Mouse (Mus musculus) kidney, postnatal 0 days (tissue): ENCODE data around the gene Arhgef6. TPM values are rescaled to one million over a fixed set of nuclear protein-coding genes. Genes with fewer than 3 reads are reported as not detected.

ENCODE experiments used
- ATAC-seq: fragments of 200-750 bp; cut with Nextera tagmentation; replicated peaks from 2 replicates; pipeline ENCODE4 v1.8.0; 2017; ENCODE audit warnings: low read depth, moderate number of reproducible peaks, moderate TSS enrichment, moderate library complexity; ENCODE audit not compliant: low FRiP score
- DNase-seq: peaks from one replicate; pipeline ENCODE4 v3.0.0-alpha.2; 2016; ENCODE audit warnings: low spot score
- H3K27ac ChIP-seq: fragments of 300-500 bp; sonication (generic); 2 replicates; pipeline ENCODE4 v1.5.1; 2014; ENCODE audit warnings: mild to moderate bottlenecking
- H3K27me3 ChIP-seq: fragments of 300-500 bp; sonication (generic); 2 replicates; pipeline ENCODE4 v1.6.1; 2014; ENCODE audit warnings: low read length, mixed read lengths; ENCODE audit not compliant: insufficient read depth
- H3K36me3 ChIP-seq: fragments of 300-500 bp; sonication (generic); 2 replicates; pipeline ENCODE4 v1.6.1; 2014; ENCODE audit warnings: low read length, mixed read lengths; ENCODE audit not compliant: insufficient read depth
- H3K4me1 ChIP-seq: fragments of 300-500 bp; sonication (generic); replicated peaks from 2 replicates; pipeline ENCODE4 v1.6.1; 2014; ENCODE audit warnings: antibody characterized with exemption, low read length, mixed read lengths; ENCODE audit not compliant: insufficient read depth
- H3K4me2 ChIP-seq: fragments of 300-500 bp; sonication (generic); 2 replicates; pipeline ENCODE4 v1.6.1; 2014; ENCODE audit warnings: mild to moderate bottlenecking, low read length, moderate library complexity, mixed read lengths
- H3K4me3 ChIP-seq: fragments of 300-500 bp; sonication (generic); replicated peaks from 2 replicates; pipeline ENCODE4 v1.5.1; 2014; ENCODE audit warnings: low read depth, low read length
- H3K9ac ChIP-seq: fragments of 300-500 bp; sonication (generic); 2 replicates; pipeline ENCODE4 v1.6.1; 2014; ENCODE audit warnings: low read depth, low read length
- H3K9me3 ChIP-seq: fragments of 300-500 bp; sonication (generic); replicated peaks from 2 replicates; pipeline ENCODE4 v1.6.1; 2016; ENCODE audit warnings: low read length, inconsistent platforms, mixed read lengths
- CTCF ChIP-seq: IDR thresholded peaks from 2 replicates; pipeline ENCODE4 v1.5.1; 2016; ENCODE audit warnings: antibody characterized with exemption, low read depth, mild to moderate bottlenecking, moderate library complexity
- WGBS: fragments of 180-500 bp; shearing (Covaris S2); extraction: QIAGEN DNeasy Blood & Tissue Kit; methylation state at CpG from one replicate; pipeline ENCODE4 v1.1.7; 2014; 5-methylcytosine and 5-hydroxymethylcytosine counted together
- polyA plus RNA-seq: library from polyadenylated mRNA; unstranded; fragments of >200 nt; fragmentation: Nextera tagmentation; extraction: Ambion mirVana; gene quantifications from 2 replicates; pipeline ENCODE4 v1.2.1, GENCODE M21; 2015

Arhgef6 gene
- polyA plus RNA-seq, 1 experiment from 2014 or later = 6.1 TPM

DNA sequence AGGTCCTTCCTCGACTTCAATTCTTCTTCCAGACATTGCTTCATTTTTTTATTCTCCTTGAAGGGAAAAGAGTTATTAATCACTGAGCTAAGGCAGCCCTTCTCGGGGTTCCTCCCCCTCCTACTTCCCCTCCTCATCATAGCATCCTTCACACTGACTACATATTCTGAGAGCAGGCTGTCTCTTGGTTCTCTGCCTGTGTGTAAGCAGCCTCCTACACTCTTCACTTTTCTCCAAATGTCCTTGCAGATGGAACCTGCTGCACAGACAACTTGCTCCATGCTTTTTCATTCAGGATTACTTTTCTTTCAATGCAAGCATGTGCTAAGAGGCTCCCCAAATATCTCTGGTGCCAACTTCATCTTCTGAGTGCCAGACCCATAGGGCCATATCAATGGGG is 104.9 kb downstream of the Arhgef6 start:
- WGBS = 60% methylated on average over 2 of the region's 2 CpGs
- no peak for DNase-seq
- no peaks in the 10 kb centered on the region for H3K9me3 ChIP-seq
- no peak for TF ChIP-seq CTCF
- no peak for ATAC-seq
- no peaks in the 10 kb centered on the region for H3K36me3 ChIP-seq
- H3K27me3 ChIP-seq = no peaks in the 10 kb centered on the region
- H3K9ac ChIP-seq = no peak overlapping the region
- no peak overlapping the region for H3K27ac ChIP-seq
- H3K4me3 ChIP-seq = no peak overlapping the region
- no peaks in the 10 kb centered on the region for H3K4me1 ChIP-seq
- no peak overlapping the region for H3K4me2 ChIP-seq

DNA sequence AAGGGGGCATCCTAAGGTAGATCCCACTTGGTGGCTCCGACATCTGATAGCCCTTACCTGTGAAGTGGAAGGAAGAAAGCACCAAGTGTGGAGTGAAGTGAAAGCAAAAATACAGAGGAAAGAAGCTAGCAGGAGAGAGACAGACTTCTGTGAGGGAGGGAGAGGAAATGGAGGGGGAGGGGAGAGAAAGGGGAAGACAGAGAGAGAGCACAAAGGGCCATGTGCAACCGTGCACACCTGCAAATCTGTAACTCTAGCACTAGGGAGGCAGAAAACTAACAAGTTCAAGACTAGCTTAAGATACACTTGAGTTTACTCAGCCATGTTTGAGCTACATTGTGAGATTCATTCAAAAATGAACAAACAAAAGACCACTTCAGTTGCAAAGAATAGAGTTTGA is 110.4 kb downstream of the Arhgef6 start:
- H3K9me3 ChIP-seq = no peaks in the 10 kb centered on the region
- TF ChIP-seq CTCF = no peak
- H3K9ac ChIP-seq = no peak overlapping the region
- no peak for ATAC-seq
- H3K4me2 ChIP-seq = no peak overlapping the region
- no peaks in the 10 kb centered on the region for H3K27me3 ChIP-seq
- 63% methylated on average over 2 of the region's 2 CpGs for WGBS
- no peak overlapping the region for H3K4me3 ChIP-seq
- no peaks in the 10 kb centered on the region for H3K4me1 ChIP-seq
- H3K27ac ChIP-seq = no peak overlapping the region
- no peak for DNase-seq
- H3K36me3 ChIP-seq = no peaks in the 10 kb centered on the region

DNA sequence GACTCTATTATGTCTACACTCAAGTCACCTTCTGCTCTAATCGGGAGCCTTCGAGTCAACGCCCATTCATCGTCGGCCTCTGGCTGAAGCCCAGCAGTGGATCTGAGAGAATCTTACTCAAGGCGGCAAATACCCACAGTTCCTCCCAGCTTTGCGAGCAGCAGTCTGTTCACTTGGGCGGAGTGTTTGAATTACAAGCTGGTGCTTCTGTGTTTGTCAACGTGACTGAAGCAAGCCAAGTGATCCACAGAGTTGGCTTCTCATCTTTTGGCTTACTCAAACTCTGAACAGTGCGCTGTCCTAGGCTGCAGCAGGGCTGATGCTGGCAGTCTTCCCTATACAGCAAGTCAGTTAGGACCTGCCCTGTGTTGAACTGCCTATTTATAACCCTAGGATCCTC is 115.2 kb downstream of the Arhgef6 start:
- H3K9me3 ChIP-seq = no peaks in the 10 kb centered on the region
- DNase-seq = no peak
- ATAC-seq = no peak
- no peaks in the 10 kb centered on the region for H3K4me1 ChIP-seq
- no peaks in the 10 kb centered on the region for H3K36me3 ChIP-seq
- H3K27ac ChIP-seq = no peak overlapping the region
- no peak for TF ChIP-seq CTCF
- no peaks in the 10 kb centered on the region for H3K27me3 ChIP-seq
- WGBS = 77% methylated on average over 10 of the region's 10 CpGs
- H3K9ac ChIP-seq = no peak overlapping the region
- H3K4me3 ChIP-seq = no peak overlapping the region
- H3K4me2 ChIP-seq = no peak overlapping the region

DNA sequence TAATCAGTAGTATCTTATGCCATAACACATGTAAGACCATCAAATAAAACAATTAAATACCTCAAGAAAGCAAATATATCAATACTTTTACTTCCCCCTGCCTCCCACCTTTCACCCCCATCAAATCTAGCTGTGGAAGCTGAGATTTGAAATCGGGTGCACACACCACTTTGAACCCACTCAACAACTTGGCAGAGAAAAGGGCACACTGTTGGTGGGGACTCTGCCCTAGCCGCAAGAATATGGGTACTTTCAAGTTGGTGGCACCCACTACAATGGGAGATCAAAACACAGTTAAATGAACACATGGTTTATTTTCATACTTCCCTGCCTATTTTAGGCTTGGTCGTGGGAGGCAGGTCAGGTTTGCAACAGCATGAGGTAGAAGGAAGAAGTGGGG is 116.6 kb downstream of the Arhgef6 start:
- Histone ChIP-seq H3K4me2 (no peak overlapping the region), H3K27ac (no peak overlapping the region), H3K4me3 (no peak overlapping the region), H3K4me1 (no peaks in the 10 kb centered on the region), H3K27me3 (no peaks in the 10 kb centered on the region), H3K36me3 (no peaks in the 10 kb centered on the region), H3K9ac (no peak overlapping the region), H3K9me3 (no peaks in the 10 kb centered on the region)
- DNase-seq (no peak), ATAC-seq (no peak)
- 77% methylated on average over 3 of the region's 3 CpGs for WGBS
- TF ChIP-seq CTCF = no peak

DNA sequence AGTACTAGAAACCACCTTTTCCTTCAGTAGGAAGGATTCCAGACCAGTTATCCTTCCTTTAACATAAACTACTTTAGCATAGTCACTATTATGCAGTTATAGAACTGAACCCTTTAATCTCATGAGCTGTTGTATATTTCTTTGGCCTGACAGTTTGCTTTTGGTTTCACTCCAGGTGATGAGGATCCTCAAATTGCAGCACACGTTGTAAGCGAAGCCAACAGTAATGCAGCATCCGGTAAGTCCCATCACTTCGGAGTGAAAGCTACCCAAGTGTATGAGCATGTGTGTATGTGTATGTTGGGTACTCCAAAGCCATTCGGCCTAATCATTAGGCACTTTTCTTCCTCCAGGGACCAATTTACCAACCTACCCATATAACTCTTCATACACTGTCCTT is 119.0 kb downstream of the Arhgef6 start:
- DNase-seq (no peak), ATAC-seq (no peak)
- Histone ChIP-seq H3K4me2 (no peak overlapping the region), H3K27ac (no peak overlapping the region), H3K9ac (no peak overlapping the region), H3K27me3 (no peaks in the 10 kb centered on the region), H3K9me3 (no peaks in the 10 kb centered on the region), H3K36me3 (no peaks in the 10 kb centered on the region), H3K4me1 (no peaks in the 10 kb centered on the region), H3K4me3 (no peak overlapping the region)
- 92% methylated on average over 5 of the region's 5 CpGs for WGBS
- TF ChIP-seq CTCF = no peak

DNA sequence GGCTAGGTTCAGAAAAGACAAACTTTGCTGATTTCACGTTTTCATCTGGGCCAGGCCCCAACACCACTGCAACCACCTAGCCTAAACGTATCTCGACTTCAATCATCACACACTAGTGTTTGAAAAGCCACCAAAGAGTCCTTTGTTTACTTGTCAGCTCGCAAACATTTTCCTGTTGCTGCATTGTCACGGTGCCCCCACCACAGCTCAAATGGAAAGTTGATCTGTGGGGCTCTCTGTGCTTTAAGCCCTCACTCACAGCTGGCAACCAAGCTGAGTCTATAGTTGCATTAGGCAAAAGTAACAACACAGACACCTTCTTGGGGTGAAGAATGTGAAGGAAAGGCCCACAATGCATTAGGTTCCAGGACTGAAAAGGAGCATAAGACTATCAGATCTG is 122.3 kb downstream of the Arhgef6 start:
- no peak for TF ChIP-seq CTCF
- Histone ChIP-seq H3K4me3 (no peak overlapping the region), H3K4me2 (no peak overlapping the region), H3K9me3 (no peaks in the 10 kb centered on the region), H3K27me3 (no peaks in the 10 kb centered on the region), H3K4me1 (no peaks in the 10 kb centered on the region), H3K27ac (no peak overlapping the region), H3K9ac (no peak overlapping the region), H3K36me3 (no peaks in the 10 kb centered on the region)
- WGBS = 73% methylated on average over 5 of the region's 5 CpGs
- ATAC-seq = no peak
- no peak for DNase-seq

DNA sequence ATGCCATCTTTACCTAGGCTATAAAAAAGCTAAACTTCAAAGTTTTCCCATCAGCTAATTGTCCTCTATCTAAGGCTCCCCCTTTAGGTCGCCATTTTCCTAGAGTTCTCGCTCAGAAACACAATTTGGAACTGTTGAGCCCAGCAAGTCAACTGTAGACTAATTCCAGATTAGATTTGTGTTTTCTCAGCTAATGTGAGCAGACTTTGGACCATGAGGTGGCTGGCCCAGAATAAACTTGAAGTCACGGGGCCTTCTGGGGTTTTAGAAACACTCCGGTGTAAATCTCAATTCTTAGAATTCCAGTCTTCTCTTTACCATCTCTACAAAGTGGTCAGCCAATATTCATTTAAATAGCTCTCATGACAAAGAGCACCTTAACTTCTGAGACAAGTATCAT is 123.0 kb downstream of the Arhgef6 start:
- WGBS = 88% methylated on average over 4 of the region's 4 CpGs
- no peak for DNase-seq
- Histone ChIP-seq H3K4me1 (no peaks in the 10 kb centered on the region), H3K27me3 (no peaks in the 10 kb centered on the region), H3K36me3 (no peaks in the 10 kb centered on the region), H3K4me2 (no peak overlapping the region), H3K27ac (no peak overlapping the region), H3K4me3 (no peak overlapping the region), H3K9me3 (no peaks in the 10 kb centered on the region), H3K9ac (no peak overlapping the region)
- no peak for ATAC-seq
- no peak for TF ChIP-seq CTCF
